Mouse (Mus musculus): Measurements from ENCODE around the gene Ap3b1.

DNA sequence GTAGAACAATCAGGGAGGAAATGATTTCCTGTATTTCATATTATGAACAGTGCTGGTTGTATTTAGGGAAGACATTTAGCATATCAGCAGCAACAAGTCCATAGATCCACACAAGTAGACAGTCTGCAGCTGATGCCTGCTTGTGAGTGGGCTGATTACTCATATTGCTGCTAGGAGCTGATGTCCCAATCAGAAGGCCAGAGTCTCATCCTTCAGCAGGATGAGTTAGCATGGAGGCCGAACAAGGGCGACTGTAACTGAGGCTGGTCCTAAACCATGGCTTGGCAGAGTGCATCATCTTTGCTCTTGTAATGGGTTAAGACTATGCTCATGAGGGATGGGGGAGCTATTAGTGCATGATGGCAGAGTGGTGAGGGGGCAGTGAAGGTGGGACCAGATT is 9.1 kb downstream of the Ap3b1 start:
- TF ChIP-seq CTCF (IDR thresholded peaks at IDR 0.05; ENCODE audit: borderline replicate concordance, extremely low read depth, insufficient read depth, insufficient read length) (no peak), POLR2A (IDR thresholded peaks at IDR 0.05; ENCODE audit: borderline replicate concordance, extremely low read depth, insufficient read depth, insufficient read length, poor library complexity, severe bottlenecking) (no peak)
